ENCODE assay signal across 17 mouse cellular contexts in genomic region chr7:129775189-129775588, GRCm38 (mm10).
DNase-seq lines count a peak whose midpoint lies in the region; ATAC-seq lines count a peak whose summit lies in the region.
"Had no signal": no experiment of that assay in that cellular context is flagged by ENCODE, and none has a peak within 500 bp of the region (broad histone marks: within the 10 kb centered on the region; RNA-seq: fewer than 3 reads in every experiment).

No protein-coding gene starts in this region.

- 64% methylated on average over 11 of the region's 11 CpGs for WGBS in forebrain, embryonic 12.5 days

- no peak overlapping the region for H3K9ac ChIP-seq in forebrain, embryonic 12.5 days
- H3K9ac ChIP-seq: hindbrain, embryonic 12.5 days; intestine, embryonic 15.5 days; liver, embryonic 12.5 days had no signal

- H3K27me3 ChIP-seq in forebrain, embryonic 12.5 days: peaks cover 39% of the 10 kb centered on the region
- H3K27me3 ChIP-seq: intestine, embryonic 15.5 days; liver, embryonic 12.5 days; megakaryocyte, embryonic 14.5 days had no signal

- H3K36me3 ChIP-seq in forebrain, embryonic 12.5 days (replicated peaks): no peaks in the 10 kb centered on the region
- H3K36me3 ChIP-seq: hindbrain, embryonic 12.5 days; intestine, embryonic 15.5 days; limb, embryonic 12.5 days; liver, embryonic 12.5 days had no signal

- H3K9me3 ChIP-seq in forebrain, embryonic 12.5 days: no peaks in the 10 kb centered on the region
- H3K9me3 ChIP-seq: hindbrain, embryonic 12.5 days; intestine, embryonic 15.5 days; limb, embryonic 12.5 days; liver, embryonic 12.5 days had no signal

- peak; percentile 51; the same call in 1 of the 2 replicates for ATAC-seq in forebrain, embryonic 12.5 days (ENCODE audit: low FRiP score)
- ATAC-seq: liver, embryonic 12.5 days had no signal

- peaks cover 35% of the 10 kb centered on the region for H3K4me1 ChIP-seq in forebrain, embryonic 12.5 days
- H3K4me1 ChIP-seq: liver, embryonic 12.5 days; megakaryocyte, embryonic 14.5 days had no signal

- no peak overlapping the region for H3K4me3 ChIP-seq in forebrain, embryonic 12.5 days (replicated peaks)
- H3K4me3 ChIP-seq: erythroblast, embryonic 14.5 days; hindbrain, embryonic 12.5 days; intestine, embryonic 15.5 days; limb, embryonic 12.5 days; liver, embryonic 12.5 days; megakaryocyte, embryonic 14.5 days had no signal

- no peak overlapping the region for H3K4me2 ChIP-seq in forebrain, embryonic 12.5 days

- intact Hi-C loops in heart, postnatal 25 days (cut with DNase I): no loop called here
- intact Hi-C loops in left cerebral cortex, postnatal 4 days (cut with DNase I): no loop called here
- intact Hi-C loops in left cerebral cortex, postnatal 10 days (cut with DNase I): no loop called here

- peak overlapping the region; percentile 53; the same call in 1 of the 2 replicates for H3K27ac ChIP-seq in forebrain, embryonic 12.5 days
- H3K27ac ChIP-seq: liver, embryonic 12.5 days had no signal

- DNase-seq in heart, adult 11 months: peak; percentile 69
- DNase-seq in heart, postnatal 25 days (ENCODE audit: low spot score): no peak
- DNase-seq in left cerebral cortex, postnatal 4 days: peak; percentile 53
- no peak for DNase-seq in left cerebral cortex, postnatal 10 days (ENCODE audit: extremely low spot score in 1 of 2, low spot score in 2 of 2)
- DNase-seq in retina, embryonic 14.5 days (ENCODE audit: low spot score): peak; percentile 37
- DNase-seq in right cerebral cortex, adult 2 months (ENCODE audit: low spot score in 2 of 2): no peak
- DNase-seq: gastrocnemius, postnatal 25 days; lung, adult 2 months; right cerebral cortex, postnatal 14 days; thymus, postnatal 36 days had no signal

Comparison
In these comparisons a context has a peak if more than half of its experiments do, and no peak if none do; other contexts are left out.
1. DNase-seq: peak in heart, adult 11 months (single experiment), left cerebral cortex, postnatal 4 days (single experiment) and retina, embryonic 14.5 days (single experiment); none in heart, postnatal 25 days (single experiment), left cerebral cortex, postnatal 10 days (0 of 2) and right cerebral cortex, adult 2 months (0 of 2).